Mouse (Mus musculus) inflammation-experienced regulatory T-cells, adult 6 months (primary cell): Measurements from ENCODE around the gene Aldh3a1. TPM values are rescaled to one million over a fixed set of nuclear protein-coding genes. Genes with fewer than 3 reads are reported as not detected.
"Not testable (repeated sequence)": the region's sequence is repeated elsewhere in the genome, so short reads cannot be mapped to it uniquely, and the experiment has no call there.

ENCODE experiments used
- ATAC-seq: one replicate; pipeline ENCODE4 v1.8.0; 2017
- polyA plus RNA-seq, 3 experiments: library from polyadenylated mRNA; unstranded; fragments of 100-300 nt; shearing (Covaris generic); gene quantifications; one replicate each; pipeline ENCODE4 v1.2.1; 2017

Aldh3a1 gene
- polyA plus RNA-seq = not detected

GRCm38 (mm10) chr11:61207487-61208246 lies at the start of gene Aldh3a1:
Gene Aldh3a1 (plus strand): TSS chr11:61207537.
- no peak for ATAC-seq

DNA sequence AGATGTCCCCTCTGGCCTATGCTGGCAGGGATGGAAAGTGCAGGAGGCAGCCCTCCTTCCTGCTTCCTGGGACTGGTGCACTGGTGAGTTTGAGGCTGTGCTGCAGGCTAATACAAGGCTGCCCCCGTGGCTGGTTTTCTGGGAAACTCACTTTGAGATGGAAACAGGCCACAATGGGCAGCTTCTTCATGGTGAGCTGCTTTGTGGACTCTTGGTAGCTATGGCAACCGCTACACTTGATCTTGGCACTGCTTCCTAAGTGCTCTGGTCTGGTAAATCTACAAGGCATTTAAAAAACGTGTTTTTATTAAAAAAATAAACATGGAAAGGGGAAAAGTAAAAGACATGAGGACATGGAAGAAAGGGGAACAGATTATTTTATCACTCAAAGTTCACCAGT lies 49.2 kb upstream of the Aldh3a1 start:
- ATAC-seq = no peak

- no peak for ATAC-seq
These were observed 47.3 kb upstream of the Aldh3a1 start for GRCm38 (mm10) chr11:61159796-61160732.

DNA sequence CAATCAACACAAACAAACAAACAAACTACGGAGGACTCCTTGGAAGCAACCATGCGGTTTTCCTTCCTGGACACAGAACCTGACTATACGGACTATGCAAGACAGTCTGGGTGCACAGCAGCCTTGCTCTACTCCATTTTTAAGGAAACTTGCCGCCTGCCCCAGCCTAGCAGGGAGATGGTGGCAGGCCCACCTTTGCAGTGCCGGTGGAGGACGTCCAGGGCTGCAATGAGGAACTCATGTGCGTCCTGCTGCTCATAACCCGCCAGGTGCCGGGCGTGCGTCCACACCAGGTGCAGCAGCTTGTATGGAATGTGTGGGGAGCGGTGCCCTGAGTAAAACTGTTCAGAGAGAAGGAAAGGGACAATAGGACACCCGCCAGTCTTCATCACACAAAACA lies 46.2 kb upstream of the Aldh3a1 start:
- no peak for ATAC-seq

DNA sequence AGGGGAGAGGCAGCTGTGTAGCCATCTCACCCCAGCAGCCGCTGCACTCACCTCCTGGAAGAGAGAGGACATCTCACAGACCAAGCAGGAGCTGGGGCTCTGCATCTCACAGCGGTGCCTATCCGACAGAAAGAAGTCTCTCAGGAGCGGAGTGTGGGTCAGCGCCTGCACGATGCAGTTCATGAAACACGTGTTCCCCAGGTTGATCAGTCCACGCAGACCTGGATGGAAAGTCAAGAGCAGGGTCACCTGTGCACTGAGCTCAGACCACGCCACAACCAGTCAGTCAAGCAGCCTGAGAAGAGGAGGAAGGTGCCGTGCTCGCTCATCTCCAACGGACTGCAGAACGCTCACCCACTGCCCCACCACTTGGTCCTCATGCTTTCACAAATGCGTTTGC lies 44.6 kb upstream of the Aldh3a1 start:
- no peak for ATAC-seq

GRCm38 (mm10) chr11:61163341-61163740 lies 44.0 kb upstream of the Aldh3a1 start:
- no peak for ATAC-seq

GRCm38 (mm10) chr11:61164366-61164765 lies 43.0 kb upstream of the Aldh3a1 start:
- no peak for ATAC-seq

DNA sequence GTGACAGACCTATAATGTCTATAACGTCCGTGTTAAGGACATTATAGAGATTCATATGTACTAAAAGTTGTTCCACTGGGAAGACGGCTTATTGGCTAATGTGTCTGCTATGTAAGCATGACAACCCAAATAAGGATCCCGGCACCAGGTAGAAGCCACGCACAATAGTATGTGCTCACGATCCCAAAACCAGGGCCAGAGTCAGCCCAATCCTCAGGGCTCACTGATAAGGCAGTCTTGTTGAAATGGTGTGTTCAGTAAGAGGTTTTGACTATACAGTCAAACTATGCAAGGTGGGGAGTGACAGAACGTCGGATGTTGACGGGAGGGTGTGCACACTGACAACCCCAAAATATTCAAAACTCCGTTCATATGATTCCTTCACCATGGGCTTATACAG lies 42.5 kb upstream of the Aldh3a1 start:
- ATAC-seq = no peak

- ATAC-seq = no peak
These were observed 37.2 kb upstream of the Aldh3a1 start for GRCm38 (mm10) chr11:61170184-61170583.

- ATAC-seq = not testable (repeated sequence)
These were observed 33.9 kb upstream of the Aldh3a1 start for GRCm38 (mm10) chr11:61173477-61173876.

DNA sequence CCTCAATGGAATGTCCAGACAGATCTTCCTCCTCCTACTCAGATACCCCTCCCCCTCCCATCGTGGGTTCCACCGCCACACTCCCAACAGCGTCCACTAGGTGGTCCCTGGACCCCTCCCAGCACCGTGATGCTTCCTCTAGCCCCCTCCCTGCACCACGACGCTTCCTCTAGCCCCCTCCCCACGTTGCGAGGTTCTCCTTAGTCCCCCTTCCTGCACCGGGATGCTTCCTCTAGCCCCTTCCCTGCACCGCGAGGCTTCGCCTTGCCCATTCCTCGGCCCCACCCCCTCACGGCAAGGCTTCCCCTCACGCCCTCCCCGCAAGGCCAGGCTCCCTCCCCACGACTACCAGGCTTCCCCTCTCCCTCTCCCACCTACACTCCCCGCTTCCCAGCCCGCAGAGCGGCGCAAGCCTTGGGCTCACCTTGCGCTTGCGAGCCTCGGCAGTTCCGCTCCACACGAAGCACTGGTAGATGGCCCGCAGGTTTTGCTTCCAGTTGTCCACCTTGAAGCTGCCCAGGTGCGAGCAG lies 33.0 kb upstream of the Aldh3a1 start:
- ATAC-seq = no peak

DNA sequence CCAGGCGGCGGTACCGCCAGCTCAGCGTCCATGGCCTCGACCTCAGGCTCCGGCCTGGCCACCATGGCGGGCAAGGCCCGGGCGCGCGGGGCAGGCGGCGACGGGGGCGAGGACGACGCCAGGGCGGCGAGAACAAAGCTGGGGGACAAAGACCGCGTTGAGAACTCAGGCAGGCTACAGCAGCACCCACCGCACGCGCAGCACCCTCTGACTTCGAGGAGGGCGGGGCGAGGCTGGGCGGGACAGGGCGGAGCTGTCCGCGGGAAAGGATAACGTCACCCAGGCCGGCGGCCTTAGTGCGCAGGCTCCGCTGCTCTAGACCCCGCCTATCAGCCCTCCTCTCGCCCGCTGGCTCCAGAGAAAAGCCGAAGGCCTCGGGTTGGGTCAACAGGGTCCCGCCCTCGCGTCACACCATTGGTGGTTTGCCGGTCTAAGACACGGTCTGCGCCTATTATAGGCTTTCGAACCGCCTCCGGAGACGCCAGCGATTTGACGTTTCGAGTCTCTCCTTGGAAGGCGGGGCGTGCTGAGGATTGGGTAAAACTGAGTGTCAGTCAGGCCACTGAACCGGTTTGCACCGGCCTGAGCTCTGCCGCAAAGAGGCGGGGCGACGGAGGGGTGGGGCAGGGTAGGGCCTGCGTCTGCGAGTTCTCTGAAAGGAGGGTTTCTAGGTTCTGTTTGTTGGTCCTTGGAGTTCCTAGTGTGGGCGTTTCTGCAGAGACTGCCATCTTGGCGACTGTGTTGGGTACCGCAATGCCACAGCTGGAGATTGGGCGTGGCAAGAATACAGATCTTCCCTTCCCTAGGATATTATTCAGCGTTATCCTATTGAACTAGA lies 32.3 kb upstream of the Aldh3a1 start, which contains the start of gene Usp22:
Usp22 (minus strand) TSS at position 235 of the 838 bp plus-strand sequence.
- peak; percentile 92 for ATAC-seq

GRCm38 (mm10) chr11:61175778-61176177 lies 31.6 kb upstream of the Aldh3a1 start:
- no peak for ATAC-seq

- no peak for ATAC-seq
These were observed 31.0 kb upstream of the Aldh3a1 start for GRCm38 (mm10) chr11:61176321-61176720.

DNA sequence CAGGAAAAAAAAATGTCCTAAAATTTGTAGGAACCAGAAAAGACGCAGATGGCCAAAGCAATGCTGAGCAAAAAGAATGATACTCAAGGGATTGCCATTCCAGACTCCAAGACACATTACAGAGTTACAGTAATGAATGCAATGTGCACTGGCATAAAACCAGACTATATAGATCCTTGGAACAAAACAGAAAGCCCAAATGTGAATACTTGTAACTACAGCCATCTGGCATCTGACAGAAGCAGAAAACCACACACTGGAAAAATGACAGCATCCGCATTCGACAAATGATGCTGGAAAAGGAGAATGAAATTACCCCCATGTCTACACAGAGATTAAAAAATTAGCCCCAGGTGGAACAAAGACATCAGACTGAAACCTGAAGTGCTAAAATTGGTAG lies 27.0 kb upstream of the Aldh3a1 start:
- no peak for ATAC-seq

DNA sequence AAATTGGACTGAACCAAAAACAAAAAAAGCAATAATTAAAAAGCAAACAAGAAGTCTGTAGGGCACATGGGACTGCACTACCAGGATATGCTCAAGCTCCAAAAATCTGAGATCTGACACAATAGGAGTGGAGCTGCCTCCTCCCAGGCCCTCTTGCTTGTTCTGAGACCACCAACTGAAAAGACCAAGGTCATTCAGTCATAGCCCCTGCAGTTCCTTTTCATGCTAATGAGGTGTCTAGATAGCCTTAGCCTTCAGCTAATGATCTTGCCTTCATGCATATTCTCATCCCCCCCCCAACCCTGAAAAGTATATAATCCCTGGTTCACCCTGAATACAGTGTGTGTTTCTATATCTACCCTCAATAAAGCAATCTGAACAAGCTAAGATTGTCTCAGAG lies 25.7 kb upstream of the Aldh3a1 start:
- ATAC-seq = no peak

GRCm38 (mm10) chr11:61183820-61184219 lies 23.5 kb upstream of the Aldh3a1 start:
- no peak for ATAC-seq

GRCm38 (mm10) chr11:61190776-61191175 lies 16.6 kb upstream of the Aldh3a1 start:
- ATAC-seq = no peak

DNA sequence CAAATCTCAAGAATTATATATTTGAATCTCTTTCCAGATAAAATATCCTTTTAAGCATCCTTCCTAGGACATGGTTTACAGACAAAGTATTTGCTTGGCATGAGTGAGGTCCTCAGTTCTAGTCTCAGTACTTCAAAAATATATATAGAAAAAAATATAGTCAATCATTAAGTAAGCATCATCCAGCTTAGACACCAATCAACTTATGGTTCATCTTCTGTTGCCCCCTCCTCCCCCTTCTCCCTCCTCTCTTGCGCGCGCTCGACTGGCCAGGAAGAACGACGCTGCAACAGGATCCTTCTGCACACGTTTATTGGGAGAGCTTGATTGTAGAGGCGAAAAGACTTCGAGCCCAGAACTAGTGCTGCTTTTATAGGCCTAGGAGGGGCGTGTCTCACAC lies 15.2 kb upstream of the Aldh3a1 start:
- ATAC-seq = not testable (repeated sequence)

DNA sequence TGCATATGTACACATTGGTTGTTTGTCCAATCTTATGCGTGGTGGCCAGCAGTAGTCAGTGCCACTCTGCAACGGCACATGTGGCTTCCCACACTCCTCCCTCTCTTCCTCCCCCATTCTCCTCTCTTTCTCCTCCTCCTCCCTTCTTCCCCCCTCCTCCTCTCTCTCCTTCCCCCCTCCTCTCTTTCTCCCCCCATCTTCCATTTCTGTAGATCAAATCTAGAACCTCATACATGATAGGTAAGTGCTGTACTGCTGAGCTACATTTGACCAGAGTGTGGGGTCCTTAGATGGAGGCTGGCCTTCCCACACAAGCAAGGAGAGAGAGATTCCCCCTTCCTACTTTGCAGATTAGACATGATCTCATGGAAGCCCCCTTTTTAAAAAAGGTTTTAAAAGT lies 14.6 kb upstream of the Aldh3a1 start:
- ATAC-seq = no peak

- peak; percentile 77 for ATAC-seq
These were observed 13.9 kb upstream of the Aldh3a1 start for GRCm38 (mm10) chr11:61193392-61193791.

DNA sequence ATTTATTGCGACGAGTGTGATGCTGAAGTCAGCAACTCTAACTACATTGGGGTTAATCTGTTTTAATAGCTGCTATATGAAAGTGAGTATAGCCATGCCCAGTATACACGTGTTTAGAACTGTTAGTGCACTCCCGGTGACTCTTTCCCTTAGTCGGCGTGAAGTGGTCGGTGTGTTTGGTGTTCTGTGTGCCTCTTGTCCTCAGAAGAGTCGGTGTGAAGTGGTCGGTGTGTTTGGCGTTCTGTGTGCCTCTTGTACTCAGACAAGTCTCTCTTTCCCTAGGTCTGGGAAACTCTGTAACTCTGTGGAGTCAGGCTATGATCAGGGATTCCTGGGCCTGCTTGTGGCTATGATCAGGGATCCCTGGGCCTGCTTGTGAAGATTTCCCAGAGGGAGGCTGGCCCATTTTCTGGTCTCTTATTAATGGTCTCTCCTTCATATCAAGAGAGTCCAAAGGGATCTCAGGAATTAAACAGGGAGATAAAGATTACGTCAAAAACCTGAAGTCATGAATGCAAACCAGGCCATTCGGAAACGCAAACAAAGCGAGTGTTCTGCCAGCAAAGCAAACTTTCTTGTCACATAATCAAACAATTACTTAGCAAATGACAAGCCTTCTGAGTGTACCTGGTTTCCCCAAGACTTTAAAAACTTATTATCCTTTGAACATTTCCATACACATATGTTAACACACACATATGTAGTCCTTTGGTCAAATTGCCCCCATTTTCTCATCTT lies 10.6 kb upstream of the Aldh3a1 start:
- no peak for ATAC-seq
